Mouse (Mus musculus): Measurements from ENCODE around the gene Pknox2. TPM values are rescaled to one million over a fixed set of nuclear protein-coding genes. Genes with fewer than 3 reads are reported as not detected.
A peak's percentile ranks its signal among the peaks of the same experiment; 100 is the strongest.

Pknox2 gene
- polyA plus RNA-seq, 1 experiment from 2014 or later: 33.0 TPM

DNA sequence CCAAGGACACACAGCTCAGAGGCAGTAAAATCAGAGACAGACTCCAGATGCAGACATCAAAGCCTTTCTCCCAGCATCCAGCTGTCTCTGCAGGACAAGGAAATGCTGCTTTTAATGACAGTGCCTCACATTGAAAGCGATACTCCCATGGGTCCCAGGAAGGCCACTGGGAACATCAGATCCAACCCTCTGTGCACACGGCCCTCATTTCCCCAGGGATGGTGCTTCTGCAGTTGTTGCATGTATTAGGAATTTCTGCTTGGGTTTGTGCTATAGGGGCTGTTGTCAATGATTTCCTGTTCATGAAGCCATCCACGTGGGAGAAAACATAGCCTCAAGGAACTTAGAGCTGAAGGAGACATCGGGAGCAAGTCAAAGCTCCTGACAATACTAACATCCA, 8.3 kb downstream of the Pknox2 start:
- H3K4me1 ChIP-seq: peaks cover 87% of the 10 kb centered on the region
- no peaks in the 10 kb centered on the region for H3K9me3 ChIP-seq
- 30% methylated on average over 4 of the region's 4 CpGs for WGBS
- no peak for DNase-seq (ENCODE audit: low spot score)
- H3K4me3 ChIP-seq: peak overlapping the region; percentile 43; the same call in 1 of the 2 replicates
- H3K36me3 ChIP-seq (replicated peaks): peaks cover 24% of the 10 kb centered on the region
- peak overlapping the region; percentile 86 for H3K27ac ChIP-seq (replicated peaks)
- no peaks in the 10 kb centered on the region for H3K27me3 ChIP-seq (replicated peaks; ENCODE audit: low read depth, poor library complexity, severe bottlenecking)

DNA sequence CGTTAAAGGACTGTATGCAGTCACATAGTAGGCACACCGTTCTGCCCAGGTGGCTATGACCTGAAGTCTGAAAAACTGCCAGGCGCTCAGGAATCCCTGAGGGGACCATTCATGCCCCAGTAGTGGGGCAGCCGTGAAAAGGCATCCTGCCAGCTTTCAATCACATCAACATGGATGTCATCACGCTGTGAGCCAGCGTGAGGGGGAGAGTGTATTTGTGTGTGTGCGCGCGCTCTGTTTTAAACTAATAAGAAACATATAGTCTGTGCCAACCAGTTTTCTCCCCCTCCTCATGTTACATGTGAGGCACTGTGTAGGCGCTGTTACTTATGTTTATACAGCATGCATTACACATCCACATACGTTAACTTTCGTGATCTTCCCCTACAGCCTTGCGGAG, 10.9 kb downstream of the Pknox2 start:
- no peak for DNase-seq (ENCODE audit: low spot score)
- Histone ChIP-seq H3K36me3 (replicated peaks) (peaks cover 25% of the 10 kb centered on the region), H3K27ac (replicated peaks) (peak overlapping the region; percentile 37; the same call in 1 of the 2 replicates), H3K27me3 (replicated peaks; ENCODE audit: low read depth, poor library complexity, severe bottlenecking) (no peaks in the 10 kb centered on the region), H3K4me1 (peaks cover 74% of the 10 kb centered on the region), H3K9me3 (peaks cover 3% of the 10 kb centered on the region; the same call in 1 of the 2 replicates), H3K4me3 (no peak overlapping the region)
- 77% methylated on average over 13 of the region's 13 CpGs for WGBS

DNA sequence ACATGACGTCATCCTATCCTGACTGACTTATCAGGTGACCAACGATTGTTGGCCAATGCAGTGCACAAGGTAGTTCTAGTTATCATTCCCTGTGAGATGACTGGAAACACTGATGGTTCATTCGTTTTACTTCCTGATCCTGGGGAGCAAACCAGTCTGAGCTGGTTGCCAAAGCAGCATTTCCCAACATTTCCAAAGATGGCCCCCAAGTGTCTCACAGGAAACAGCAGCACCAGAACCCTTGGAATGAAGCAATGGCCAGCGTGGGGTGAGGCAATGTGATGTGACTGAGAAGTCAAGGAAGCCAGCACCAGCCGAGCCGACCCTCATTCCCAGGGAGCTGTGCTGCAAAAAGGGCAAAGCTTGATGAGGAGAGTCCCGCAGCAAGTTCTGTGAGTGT, 13.7 kb downstream of the Pknox2 start:
- DNase-seq (ENCODE audit: low spot score): no peak
- Histone ChIP-seq H3K4me1 (peaks cover 45% of the 10 kb centered on the region), H3K27ac (replicated peaks) (peak overlapping the region; percentile 4; the same call in 1 of the 2 replicates), H3K9me3 (peaks cover 4% of the 10 kb centered on the region; the same call in 1 of the 2 replicates), H3K4me3 (no peak overlapping the region), H3K27me3 (replicated peaks; ENCODE audit: low read depth, poor library complexity, severe bottlenecking) (no peaks in the 10 kb centered on the region), H3K36me3 (replicated peaks) (peaks cover 35% of the 10 kb centered on the region)
- 89% methylated on average over 7 of the region's 7 CpGs for WGBS

DNA sequence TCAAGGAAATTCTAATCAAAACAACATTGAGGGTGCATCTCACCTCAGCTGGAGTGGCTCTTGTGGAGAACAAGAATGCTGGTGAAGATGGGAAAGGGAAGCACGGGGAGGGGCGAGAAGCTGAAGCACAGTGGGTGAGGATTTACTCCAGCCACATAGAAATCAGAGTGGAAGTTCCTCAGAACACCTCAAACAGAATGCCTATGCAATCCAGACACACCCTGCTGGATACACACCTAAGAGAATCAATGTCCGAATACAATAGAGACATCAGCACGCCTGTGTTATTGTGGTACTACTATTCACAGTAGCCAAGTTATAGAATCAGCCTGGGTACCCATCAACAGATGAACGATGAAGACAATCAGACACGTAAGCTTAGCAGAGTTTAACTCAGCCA, 18.2 kb downstream of the Pknox2 start:
- H3K27ac ChIP-seq (replicated peaks): no peak overlapping the region
- no peak for DNase-seq (ENCODE audit: low spot score)
- no peak overlapping the region for H3K4me3 ChIP-seq
- peaks cover 33% of the 10 kb centered on the region for H3K4me1 ChIP-seq
- peaks cover 4% of the 10 kb centered on the region; the same call in 1 of the 2 replicates for H3K9me3 ChIP-seq
- no peaks in the 10 kb centered on the region; the same call in 1 of the 2 replicates for H3K27me3 ChIP-seq (replicated peaks; ENCODE audit: low read depth, poor library complexity, severe bottlenecking)
- H3K36me3 ChIP-seq (replicated peaks): peaks cover 21% of the 10 kb centered on the region
- WGBS: 92% methylated on average over 6 of the region's 6 CpGs

DNA sequence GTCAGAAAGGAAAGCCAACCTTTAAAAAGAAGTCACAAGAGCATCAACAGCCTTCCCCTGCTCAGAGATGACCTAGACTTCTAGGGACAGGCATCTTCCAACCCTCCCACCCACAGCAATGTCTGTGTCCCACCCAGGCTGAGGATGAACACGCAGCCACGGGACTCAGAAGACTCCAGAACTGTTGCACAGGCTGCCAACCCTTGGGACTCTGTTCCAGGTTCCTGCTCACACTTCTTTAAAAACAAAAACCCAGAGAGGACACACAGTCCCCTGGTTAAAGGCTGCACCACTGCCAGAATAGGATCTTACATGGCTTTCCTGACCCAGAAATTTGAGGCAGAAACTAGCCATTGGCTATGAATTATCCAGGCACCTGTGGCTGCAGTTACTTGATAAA, 21.0 kb downstream of the Pknox2 start:
- 86% methylated on average over 2 of the region's 2 CpGs for whole genome bisulfite sequencing
- DNase-seq (ENCODE audit: low spot score): no peak
- Histone ChIP-seq H3K4me3 (no peak overlapping the region), H3K4me1 (peaks cover 39% of the 10 kb centered on the region), H3K9me3 (no peaks in the 10 kb centered on the region), H3K27ac (replicated peaks) (no peak overlapping the region), H3K27me3 (replicated peaks; ENCODE audit: low read depth, poor library complexity, severe bottlenecking) (no peaks in the 10 kb centered on the region; the same call in 1 of the 2 replicates), H3K36me3 (replicated peaks) (peaks cover 19% of the 10 kb centered on the region)

DNA sequence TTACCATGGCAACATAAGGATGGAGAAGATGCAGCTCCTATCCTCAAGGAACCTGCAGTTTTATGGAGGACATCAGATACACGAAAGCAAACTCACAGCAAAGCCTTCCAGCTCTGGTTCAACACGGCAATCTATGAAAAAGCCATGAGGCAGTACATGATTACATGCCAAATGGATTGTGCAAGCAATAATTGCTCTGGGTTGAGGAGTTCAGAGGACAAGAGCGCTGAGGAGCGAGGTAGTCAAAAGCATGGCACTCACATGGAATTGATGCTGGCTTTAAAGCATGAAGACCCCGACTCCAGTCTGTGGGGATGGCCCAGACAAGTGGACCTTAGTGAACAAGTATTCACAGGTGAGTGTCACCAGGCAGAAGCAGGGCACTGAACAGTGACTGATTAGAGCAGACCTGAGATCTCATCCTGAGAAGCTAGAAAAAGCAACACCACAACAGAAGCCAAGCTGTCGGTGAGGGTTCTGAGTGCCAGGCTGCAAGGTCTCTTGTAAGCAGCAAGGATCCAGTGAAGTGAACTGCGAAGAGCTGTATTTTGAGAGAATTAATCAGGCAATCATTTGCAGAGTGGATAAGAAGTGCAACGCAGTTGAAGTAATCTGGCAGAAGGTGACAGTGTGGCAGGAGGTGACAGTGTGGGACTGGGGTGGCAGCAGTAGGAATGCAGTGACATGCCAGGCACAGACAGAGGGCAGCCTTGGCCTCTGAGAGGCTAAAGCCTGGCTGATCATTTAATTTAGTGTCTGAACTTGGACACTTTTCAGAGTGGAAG, 22.3 kb downstream of the Pknox2 start:
- no peak for DNase-seq (ENCODE audit: low spot score)
- WGBS: 89% methylated on average over 8 of the region's 8 CpGs
- Histone ChIP-seq H3K4me1 (peaks cover 39% of the 10 kb centered on the region), H3K4me3 (no peak overlapping the region), H3K27me3 (replicated peaks; ENCODE audit: low read depth, poor library complexity, severe bottlenecking) (no peaks in the 10 kb centered on the region; the same call in 1 of the 2 replicates), H3K9me3 (no peaks in the 10 kb centered on the region), H3K36me3 (replicated peaks) (peaks cover 13% of the 10 kb centered on the region), H3K27ac (replicated peaks) (no peak overlapping the region)

DNA sequence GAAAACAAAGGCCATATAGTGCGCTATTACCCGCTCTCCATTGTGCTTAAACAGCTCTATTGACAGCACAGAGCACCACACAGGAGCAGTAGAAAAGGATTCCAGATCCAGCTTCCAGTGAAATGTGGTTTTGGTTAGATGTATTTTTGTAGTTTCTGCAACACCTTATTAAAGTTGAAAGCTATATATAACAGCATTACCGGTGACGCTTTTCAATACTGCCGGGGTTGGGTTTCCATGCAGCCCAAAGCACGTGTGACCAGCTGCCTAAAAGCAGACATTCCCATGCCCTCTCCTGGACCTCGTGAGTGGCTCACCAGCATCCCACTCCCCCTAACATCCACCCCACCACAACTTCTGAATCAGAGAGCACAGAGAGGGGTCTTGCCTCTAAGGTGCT, 23.8 kb downstream of the Pknox2 start:
- WGBS: 68% methylated on average over 7 of the region's 7 CpGs
- Histone ChIP-seq H3K27me3 (replicated peaks; ENCODE audit: low read depth, poor library complexity, severe bottlenecking) (no peaks in the 10 kb centered on the region; the same call in 1 of the 2 replicates), H3K27ac (replicated peaks) (no peak overlapping the region), H3K36me3 (replicated peaks) (peaks cover 26% of the 10 kb centered on the region), H3K4me3 (no peak overlapping the region), H3K9me3 (no peaks in the 10 kb centered on the region), H3K4me1 (peaks cover 39% of the 10 kb centered on the region)
- no peak for DNase-seq (ENCODE audit: low spot score)

DNA sequence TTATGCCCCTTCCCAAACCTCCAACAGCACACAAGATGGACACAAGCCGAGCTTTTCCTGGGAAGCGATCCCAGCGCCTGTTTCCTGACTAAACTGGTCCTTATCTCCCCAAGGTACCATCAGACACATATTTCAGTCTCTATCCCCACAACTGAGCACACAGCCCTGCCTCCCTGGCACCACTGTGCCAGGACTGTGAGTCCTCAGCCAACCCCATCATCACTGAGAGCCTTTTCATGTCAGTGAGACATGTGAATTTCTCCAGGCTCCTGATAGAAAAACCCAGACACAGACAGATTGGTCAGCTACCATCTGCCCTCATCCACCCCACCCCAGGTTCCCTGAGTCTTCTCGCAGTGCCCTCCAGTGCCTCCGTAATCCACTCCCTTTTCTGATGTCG, 24.2 kb downstream of the Pknox2 start:
- no peaks in the 10 kb centered on the region for H3K9me3 ChIP-seq
- 87% methylated on average over 6 of the region's 6 CpGs for WGBS
- no peak for DNase-seq (ENCODE audit: low spot score)
- H3K4me3 ChIP-seq: no peak overlapping the region
- H3K36me3 ChIP-seq (replicated peaks): peaks cover 30% of the 10 kb centered on the region
- H3K27ac ChIP-seq (replicated peaks): 0 out of 2 replicates have a peak overlapping the region, but pooled peaks have one; percentile 12
- peaks cover 39% of the 10 kb centered on the region for H3K4me1 ChIP-seq
- no peaks in the 10 kb centered on the region; the same call in 1 of the 2 replicates for H3K27me3 ChIP-seq (replicated peaks; ENCODE audit: low read depth, poor library complexity, severe bottlenecking)

DNA sequence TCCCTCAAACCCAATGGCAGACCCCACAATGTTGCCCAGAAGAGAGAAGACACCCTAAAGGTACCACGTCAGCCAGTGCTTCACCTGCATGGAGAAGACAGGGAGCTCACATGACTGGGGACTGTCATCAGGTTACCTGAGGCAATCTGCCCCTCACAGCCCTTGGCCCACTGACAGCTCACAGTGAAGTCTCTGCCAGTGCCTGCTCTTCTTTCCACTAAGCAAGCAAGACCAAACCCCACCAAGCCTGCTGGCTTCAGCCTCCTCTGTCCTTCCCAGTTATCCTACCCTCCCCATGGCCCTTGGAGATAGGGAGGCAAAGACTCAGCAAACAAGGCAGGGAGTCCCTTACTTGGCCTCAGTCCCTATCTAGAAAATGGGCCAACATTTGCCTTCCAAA, 24.8 kb downstream of the Pknox2 start:
- Histone ChIP-seq H3K36me3 (replicated peaks) (peaks cover 36% of the 10 kb centered on the region), H3K4me1 (peaks cover 39% of the 10 kb centered on the region), H3K27me3 (replicated peaks; ENCODE audit: low read depth, poor library complexity, severe bottlenecking) (no peaks in the 10 kb centered on the region; the same call in 1 of the 2 replicates), H3K27ac (replicated peaks) (no peak overlapping the region), H3K9me3 (no peaks in the 10 kb centered on the region), H3K4me3 (no peak overlapping the region)
- DNase-seq (ENCODE audit: low spot score): no peak
- WGBS: 71% methylated on average over 1 of the region's 1 CpGs

DNA sequence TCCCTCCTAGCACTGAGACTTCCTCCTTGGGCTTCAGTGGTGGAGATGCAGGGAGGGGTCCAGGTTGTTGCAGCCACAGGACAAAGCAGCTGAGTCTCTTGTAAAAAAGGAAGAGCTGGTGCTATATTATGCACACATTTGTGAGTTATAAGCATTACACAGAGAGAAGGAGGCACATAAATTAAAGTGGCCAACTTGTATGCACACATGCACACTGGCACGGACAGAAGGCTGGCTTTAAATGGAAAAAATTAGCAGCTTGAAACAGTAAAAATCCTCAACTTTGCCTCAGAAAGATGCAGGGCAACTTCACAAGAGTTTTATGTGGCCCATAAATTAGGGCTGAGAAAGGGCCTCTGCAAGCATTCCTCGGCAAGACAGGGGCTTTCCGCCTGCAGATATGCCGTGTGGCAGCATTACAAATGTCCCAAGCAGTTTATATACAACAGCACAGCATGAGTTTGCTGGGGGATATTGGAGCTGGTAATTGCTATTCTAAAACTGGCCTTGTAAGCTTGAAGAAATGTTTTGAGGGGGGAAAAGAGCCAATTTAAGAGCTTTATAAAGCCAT, 25.4 kb downstream of the Pknox2 start:
- Histone ChIP-seq H3K27ac (replicated peaks) (no peak overlapping the region), H3K9me3 (no peaks in the 10 kb centered on the region), H3K36me3 (replicated peaks) (peaks cover 36% of the 10 kb centered on the region), H3K4me1 (peaks cover 40% of the 10 kb centered on the region), H3K27me3 (replicated peaks; ENCODE audit: low read depth, poor library complexity, severe bottlenecking) (no peaks in the 10 kb centered on the region; the same call in 1 of the 2 replicates), H3K4me3 (no peak overlapping the region)
- WGBS: 61% methylated on average over 4 of the region's 4 CpGs
- no peak for DNase-seq (ENCODE audit: low spot score)

DNA sequence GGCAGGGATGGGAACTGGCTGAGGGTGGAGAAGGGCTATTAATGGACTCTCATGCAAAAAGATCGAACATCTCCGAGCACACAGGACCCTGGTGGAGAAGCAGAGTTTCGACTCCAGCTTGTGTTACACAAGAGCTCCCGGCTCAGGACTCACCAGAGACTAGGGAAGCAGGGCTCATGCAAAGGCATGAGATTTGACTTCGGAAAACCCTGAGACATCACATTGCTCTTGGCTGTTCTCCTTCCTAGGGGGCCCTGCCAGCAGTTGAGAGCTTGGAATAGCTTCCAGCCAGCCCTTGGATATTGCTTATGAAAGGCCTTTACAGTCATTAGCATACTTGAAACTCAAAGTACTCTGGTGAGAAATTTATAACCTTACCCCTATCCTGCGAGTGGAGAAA, 26.4 kb downstream of the Pknox2 start:
- Histone ChIP-seq H3K9me3 (no peaks in the 10 kb centered on the region), H3K27me3 (replicated peaks; ENCODE audit: low read depth, poor library complexity, severe bottlenecking) (no peaks in the 10 kb centered on the region; the same call in 1 of the 2 replicates), H3K36me3 (replicated peaks) (peaks cover 36% of the 10 kb centered on the region), H3K4me1 (peaks cover 41% of the 10 kb centered on the region), H3K4me3 (no peak overlapping the region), H3K27ac (replicated peaks) (no peak overlapping the region)
- DNase-seq (ENCODE audit: low spot score): no peak
- 85% methylated on average over 6 of the region's 6 CpGs for WGBS

DNA sequence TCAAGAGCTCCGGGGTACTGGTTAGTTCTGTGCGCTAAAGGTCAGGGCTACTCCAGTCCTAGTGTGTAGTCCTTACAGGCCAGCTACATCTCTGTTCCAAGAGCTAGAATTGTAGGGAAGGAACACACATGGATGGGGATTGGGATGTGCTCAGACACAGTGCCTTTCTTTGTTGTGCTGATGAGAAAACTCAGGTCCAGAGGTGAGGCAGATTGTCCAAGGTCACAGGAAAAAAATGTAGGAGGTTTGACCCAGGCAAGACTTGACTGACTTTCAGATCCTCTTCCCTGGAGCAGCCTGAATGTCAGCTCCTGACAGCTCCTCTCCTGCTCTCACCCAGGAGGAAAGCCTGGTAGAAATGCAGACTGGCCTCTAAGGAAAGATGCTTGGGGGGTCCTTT, 29.7 kb downstream of the Pknox2 start:
- H3K9me3 ChIP-seq: no peaks in the 10 kb centered on the region
- H3K27me3 ChIP-seq (replicated peaks; ENCODE audit: low read depth, poor library complexity, severe bottlenecking): no peaks in the 10 kb centered on the region
- no peak overlapping the region for H3K4me3 ChIP-seq
- no peak for DNase-seq (ENCODE audit: low spot score)
- 93% methylated on average over 2 of the region's 2 CpGs for WGBS
- H3K36me3 ChIP-seq (replicated peaks): peaks cover 27% of the 10 kb centered on the region
- H3K27ac ChIP-seq (replicated peaks): peak overlapping the region; percentile 45
- H3K4me1 ChIP-seq: peaks cover 52% of the 10 kb centered on the region
